In genomic region chr16:92632115-92632763, GRCm38 (mm10) we compare ENCODE assay signal across 8 mouse cellular contexts.
DNase-seq lines count a peak whose midpoint lies in the region; ATAC-seq and TF ChIP-seq lines count a peak whose summit lies in the region.

No protein-coding gene starts in this region.

- no peaks in the 10 kb centered on the region for H3K27me3 ChIP-seq in kidney, adult 2 months (replicated peaks; ENCODE audit: control insufficient read depth, insufficient read depth, low read length)
- peaks cover 36% of the 10 kb centered on the region for H3K27me3 ChIP-seq in heart, embryonic 10.5 days (ENCODE audit: insufficient read depth, poor library complexity, severe bottlenecking)
- H3K27me3 ChIP-seq in limb, embryonic 10.5 days (ENCODE audit: low read depth, poor library complexity, severe bottlenecking): no peaks in the 10 kb centered on the region
- H3K27me3 ChIP-seq in myocyte (ENCODE audit: control insufficient read depth, insufficient read depth, insufficient read length): no peaks in the 10 kb centered on the region

- no peak for TF ChIP-seq CTCF in kidney, adult 2 months (conservative IDR thresholded peaks at IDR 0.05; ENCODE audit: insufficient read depth, insufficient read length, low read depth, low read length)

- H3K79me2 ChIP-seq in myocyte (ENCODE audit: control insufficient read depth, insufficient read depth): peaks cover 38% of the 10 kb centered on the region

- no peak overlapping the region for H3K27ac ChIP-seq in kidney, adult 2 months (ENCODE audit: insufficient read depth, low read depth, low read length)
- peak overlapping the region; percentile 60; the same call in 1 of the 2 replicates for H3K27ac ChIP-seq in heart, embryonic 10.5 days
- peak overlapping the region; percentile 74 for H3K27ac ChIP-seq in limb, embryonic 10.5 days

- no peak for TF ChIP-seq POLR2A in kidney, adult 2 months (IDR thresholded peaks at IDR 0.05; ENCODE audit: low read depth, low read length)
- no peak for TF ChIP-seq POLR2A in myocyte (IDR thresholded peaks at IDR 0.05; ENCODE audit: insufficient read length, low read depth)

- H3K36me3 ChIP-seq in kidney, adult 2 months (ENCODE audit: control insufficient read depth, insufficient read depth, low read length): no peaks in the 10 kb centered on the region
- H3K36me3 ChIP-seq in heart, embryonic 10.5 days: no peaks in the 10 kb centered on the region
- no peaks in the 10 kb centered on the region for H3K36me3 ChIP-seq in limb, embryonic 10.5 days
- peaks cover 52% of the 10 kb centered on the region for H3K36me3 ChIP-seq in myocyte (ENCODE audit: control insufficient read depth, insufficient read depth)

- DNase-seq in kidney, postnatal 14 days: peak; percentile 43
- no peak for DNase-seq in kidney, adult 2 months
- no peak for DNase-seq in heart, embryonic 10.5 days (ENCODE audit: low spot score)
- DNase-seq in limb, embryonic 10.5 days (ENCODE audit: low spot score): no peak
- DNase-seq in urinary bladder, postnatal 14 days (ENCODE audit: low spot score): no peak
- DNase-seq in adrenal gland, adult 8-10 months: no peak

- H3K9me3 ChIP-seq in heart, embryonic 10.5 days: no peaks in the 10 kb centered on the region
- no peaks in the 10 kb centered on the region for H3K9me3 ChIP-seq in limb, embryonic 10.5 days (replicated peaks)

- no peak overlapping the region for H3K4me2 ChIP-seq in myocyte (ENCODE audit: low read depth)

- ATAC-seq in megakaryocyte progenitor cell, adult 5-6 weeks (replicated peaks; ENCODE audit: poor library complexity): no peak

- no peaks in the 10 kb centered on the region for H3K4me1 ChIP-seq in kidney, adult 2 months (ENCODE audit: control insufficient read depth, insufficient read depth, low read length)
- peaks cover 30% of the 10 kb centered on the region for H3K4me1 ChIP-seq in heart, embryonic 10.5 days
- H3K4me1 ChIP-seq in limb, embryonic 10.5 days: peaks cover 45% of the 10 kb centered on the region

- WGBS in kidney, adult 2 months: 29% methylated on average over 11 of the region's 11 CpGs
- WGBS in heart, embryonic 10.5 days: 7% methylated on average over 11 of the region's 11 CpGs
- 15% methylated on average over 11 of the region's 11 CpGs for WGBS in limb, embryonic 10.5 days

- no peak overlapping the region for H3K4me3 ChIP-seq in kidney, adult 2 months (ENCODE audit: insufficient read depth, low read depth, low read length)
- H3K4me3 ChIP-seq in heart, embryonic 10.5 days: peak overlapping the region; percentile 44
- peak overlapping the region; percentile 27 for H3K4me3 ChIP-seq in limb, embryonic 10.5 days
- H3K4me3 ChIP-seq in myocyte: no peak overlapping the region

- no peak overlapping the region for H3ac ChIP-seq in myocyte (ENCODE audit: control insufficient read depth, insufficient read length)

TF ChIP-seq in myocyte, 11 proteins besides CTCF, POLR2A, EP300 and RAD21:
- no peak for TF ChIP-seq MYOD1 (IDR thresholded peaks at IDR 0.05; ENCODE audit: control insufficient read depth in 1 of 3, insufficient read length in 2 of 3, low read depth in 2 of 3)
- TF ChIP-seq MYOG (IDR thresholded peaks at IDR 0.05; ENCODE audit: control insufficient read depth in 1 of 3, insufficient read depth in 1 of 3, insufficient read length in 2 of 3, low read depth in 2 of 3): peak in 1 of 3 experiments; percentile 9
- TF ChIP-seq E2F4 (IDR thresholded peaks at IDR 0.05; ENCODE audit: insufficient read depth): no peak
- peak; percentile 73 for TF ChIP-seq POLR2AphosphoS2 (IDR thresholded peaks at IDR 0.05; ENCODE audit: insufficient read length, low read depth)
TF ChIP-seq in myocyte: peak in this region for 2.

Comparison
In these comparisons a context has a peak if more than half of its experiments do, and no peak if none do; other contexts are left out.
1. H3K4me3 ChIP-seq: peak in heart, embryonic 10.5 days (single experiment) and limb, embryonic 10.5 days (single experiment); none in kidney, adult 2 months (single experiment) and myocyte (single experiment).